Mouse (Mus musculus) stomach, postnatal 0 days (tissue): ENCODE data around the gene Gm43302.
"Not testable (repeated sequence)": the region's sequence is repeated elsewhere in the genome, so short reads cannot be mapped to it uniquely, and the experiment has no call there.

Source experiments
- CTCF ChIP-seq: IDR thresholded peaks from 2 replicates; pipeline ENCODE4 v1.5.1; 2016; ENCODE audit warnings: antibody characterized with exemption, low read depth, mild to moderate bottlenecking, moderate library complexity
- EP300 ChIP-seq: optimal IDR thresholded peaks from 2 replicates; pipeline ENCODE3; 2016; ENCODE audit warnings: antibody characterized with exemption

GRCm38 (mm10) chr5:105240982-105241381 lies 52.5 kb downstream of the Gm43302 start:
- TF ChIP-seq CTCF, EP300: not testable (repeated sequence)
